Mouse (Mus musculus): ENCODE results near the gene Ephx3. TPM values are rescaled to one million over a fixed set of nuclear protein-coding genes. Genes with fewer than 3 reads are reported as not detected.
A peak's percentile ranks its signal among the peaks of the same experiment; 100 is the strongest.
"Not testable (repeated sequence)": the region's sequence is repeated elsewhere in the genome, so short reads cannot be mapped to it uniquely, and the experiment has no call there.

Ephx3 gene
- polyA plus RNA-seq (2014; fragmentation: Nextera tagmentation; extraction: Ambion mirVana), result 0.14 and 0.22 TPM in 2 replicates

DNA sequence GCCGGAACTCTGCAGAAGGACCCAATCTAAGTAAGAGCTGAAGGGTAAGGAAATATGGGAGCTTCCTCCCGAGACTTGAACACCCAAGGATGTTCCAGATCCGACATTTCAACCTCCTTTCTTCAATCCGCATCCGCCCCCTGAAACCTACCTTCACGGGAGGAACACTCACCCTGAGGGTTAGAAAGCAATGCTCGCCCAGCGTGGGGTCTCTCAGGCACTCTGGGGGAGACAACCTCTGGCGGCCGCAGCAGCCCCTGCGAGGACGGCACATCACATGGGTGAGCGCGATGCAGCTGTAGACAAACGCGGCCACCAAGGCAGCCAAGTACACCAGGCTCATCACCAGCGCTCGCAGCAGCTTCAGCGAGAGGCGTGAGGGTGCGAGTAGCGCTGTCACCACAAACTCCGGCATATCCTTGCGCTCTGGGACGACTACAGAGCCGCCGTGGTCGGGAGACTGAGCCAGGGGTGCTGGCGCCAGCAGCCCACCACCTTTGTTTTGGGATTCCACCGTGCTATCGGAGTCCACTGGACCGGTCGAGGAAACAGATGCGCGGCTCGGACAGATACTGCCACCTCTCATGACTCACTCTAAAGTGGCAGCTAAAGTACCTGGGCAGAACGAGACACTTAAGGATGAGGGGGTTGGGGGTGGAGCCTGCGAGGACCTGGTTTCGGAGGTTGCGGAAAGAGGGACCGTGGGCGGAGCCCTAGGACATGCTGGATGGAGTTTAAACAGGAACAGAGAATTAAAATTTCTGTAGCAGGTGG, at the start of gene Ephx3:
Gene Ephx3, minus strand, starts transcription at position 687 of the 774 bp plus-strand sequence.
- Histone ChIP-seq H3K9ac (peak within 1 kb of the TSS; percentile 26), H3K9me3 (ENCODE audit: low read depth, low read length) (no peaks in the 10 kb centered on the region), H3K27ac (ENCODE audit: low read depth) (no peak within 1 kb of the TSS), H3K4me3 (ENCODE audit: low read depth, low read length) (peak within 1 kb of the TSS; percentile 33), H3K36me3 (ENCODE audit: insufficient read depth) (no peaks in the 10 kb centered on the region), H3K4me2 (peak within 1 kb of the TSS; percentile 73), H3K4me1 (ENCODE audit: insufficient read depth) (0 out of 2 replicates have a peak, but pooled peaks cover 9% of the 10 kb centered on the region), H3K27me3 (ENCODE audit: insufficient read depth, low read length) (peaks cover 14% of the 10 kb centered on the region)
- peak; percentile 55 for ATAC-seq (ENCODE audit: insufficient read depth)
- no peak for TF ChIP-seq CTCF (IDR thresholded peaks at IDR 0.05; ENCODE audit: low read depth)
- 6% methylated on average over 42 of the region's 42 CpGs for WGBS
- DNase-seq, result peak; percentile 55

DNA sequence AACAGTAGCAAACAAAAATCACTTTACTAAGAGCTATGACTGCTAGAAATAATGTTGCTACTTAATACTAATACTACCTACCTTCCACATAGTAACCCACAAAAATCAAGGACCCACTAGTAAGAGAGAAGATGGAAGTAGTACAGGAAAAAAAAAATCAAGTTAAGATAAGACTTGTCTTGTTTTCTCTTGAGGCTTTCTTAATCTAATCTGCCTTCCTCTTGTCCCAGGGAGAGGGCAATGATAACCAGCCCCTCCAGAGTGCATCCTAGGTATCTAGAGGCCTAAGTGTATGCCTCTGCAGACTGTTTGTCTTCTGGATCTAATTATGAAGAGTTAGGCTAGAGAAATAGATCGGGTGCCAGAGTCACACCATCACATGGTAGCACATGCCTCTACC, 49.2 kb upstream of the Ephx3 start:
- H3K4me2 ChIP-seq, result no peak overlapping the region
- DNase-seq, result no peak
- H3K4me3 ChIP-seq (ENCODE audit: low read depth, low read length), result no peak overlapping the region
- no peak overlapping the region for H3K9ac ChIP-seq
- H3K4me1 ChIP-seq (ENCODE audit: insufficient read depth), result no peaks in the 10 kb centered on the region
- no peaks in the 10 kb centered on the region for H3K36me3 ChIP-seq (ENCODE audit: insufficient read depth)
- H3K27ac ChIP-seq (ENCODE audit: low read depth), result no peak overlapping the region
- TF ChIP-seq CTCF (IDR thresholded peaks at IDR 0.05; ENCODE audit: low read depth), result no peak
- WGBS, result 83% methylated on average over 1 of the region's 1 CpGs
- no peaks in the 10 kb centered on the region for H3K27me3 ChIP-seq (ENCODE audit: insufficient read depth, low read length)
- H3K9me3 ChIP-seq (ENCODE audit: low read depth, low read length), result no peaks in the 10 kb centered on the region
- ATAC-seq (ENCODE audit: insufficient read depth), result no peak

DNA sequence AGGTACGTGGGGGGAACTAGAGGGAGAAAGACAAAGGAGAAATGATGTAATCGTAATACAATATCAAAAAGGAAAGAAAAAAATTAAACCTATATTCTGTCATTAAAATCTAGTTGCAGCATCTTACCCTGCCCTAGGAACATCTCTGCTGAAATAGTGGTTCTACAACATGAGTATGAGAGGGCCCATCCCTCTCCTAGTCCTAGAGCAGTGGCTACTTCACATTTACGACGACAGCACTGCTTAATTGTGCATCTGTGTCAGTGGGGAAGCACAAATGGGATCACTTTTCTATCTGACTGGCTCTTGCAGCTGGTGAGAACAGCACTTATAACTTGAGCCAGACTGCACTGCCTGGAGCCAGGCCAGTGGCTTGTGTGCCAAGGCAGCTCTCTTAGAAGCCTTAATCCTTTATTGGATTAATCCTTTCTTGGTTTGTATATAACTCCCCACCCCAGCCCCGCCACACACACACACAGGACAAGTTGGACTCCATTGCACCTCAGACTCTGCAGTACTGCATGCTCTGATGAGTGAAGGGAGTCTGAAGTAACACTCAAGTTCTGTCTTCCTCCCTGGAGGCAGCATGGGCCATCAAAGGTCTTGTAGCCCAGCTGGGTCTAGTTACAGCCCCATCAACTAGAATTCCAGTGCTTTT, 46.3 kb upstream of the Ephx3 start:
- Histone ChIP-seq H3K4me1 (ENCODE audit: insufficient read depth) (no peaks in the 10 kb centered on the region), H3K4me3 (ENCODE audit: low read depth, low read length) (no peak overlapping the region), H3K9me3 (ENCODE audit: low read depth, low read length) (no peaks in the 10 kb centered on the region), H3K36me3 (ENCODE audit: insufficient read depth) (no peaks in the 10 kb centered on the region), H3K4me2 (no peak overlapping the region), H3K27me3 (ENCODE audit: insufficient read depth, low read length) (no peaks in the 10 kb centered on the region), H3K9ac (no peak overlapping the region), H3K27ac (ENCODE audit: low read depth) (peak overlapping the region; percentile 54; the same call in 1 of the 2 replicates)
- 0 out of 2 replicates have a peak, but pooled peaks have one; percentile 7 for TF ChIP-seq CTCF (IDR thresholded peaks at IDR 0.05; ENCODE audit: low read depth)
- 65% methylated on average over 5 of the region's 5 CpGs for WGBS
- DNase-seq, result peak; percentile 76
- peak; percentile 63 for ATAC-seq (ENCODE audit: insufficient read depth)

DNA sequence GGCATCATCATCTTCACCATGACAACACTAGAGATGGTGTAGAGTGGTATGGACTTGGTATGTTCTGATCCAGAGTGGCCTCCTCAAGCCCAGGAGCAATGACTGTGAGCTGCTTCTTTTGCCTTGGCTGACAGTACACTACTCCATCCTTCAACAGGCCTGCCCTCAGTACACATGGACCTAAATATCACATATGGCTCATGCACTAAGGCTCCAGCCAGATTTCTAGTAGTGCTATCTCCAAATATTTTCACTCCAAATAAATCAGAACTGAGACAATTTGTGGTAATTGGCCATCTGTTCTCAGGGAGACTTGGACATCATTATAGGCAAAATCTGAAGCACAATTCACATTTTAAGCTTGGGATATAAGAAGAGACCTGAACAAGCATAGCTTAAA, 43.8 kb upstream of the Ephx3 start:
- DNase-seq, result no peak
- Histone ChIP-seq H3K9me3 (ENCODE audit: low read depth, low read length) (no peaks in the 10 kb centered on the region), H3K36me3 (ENCODE audit: insufficient read depth) (peaks cover 12% of the 10 kb centered on the region), H3K4me2 (no peak overlapping the region), H3K4me1 (ENCODE audit: insufficient read depth) (no peaks in the 10 kb centered on the region), H3K9ac (no peak overlapping the region), H3K4me3 (ENCODE audit: low read depth, low read length) (no peak overlapping the region), H3K27me3 (ENCODE audit: insufficient read depth, low read length) (no peaks in the 10 kb centered on the region), H3K27ac (ENCODE audit: low read depth) (no peak overlapping the region)
- no peak for ATAC-seq (ENCODE audit: insufficient read depth)
- TF ChIP-seq CTCF (IDR thresholded peaks at IDR 0.05; ENCODE audit: low read depth), result no peak

DNA sequence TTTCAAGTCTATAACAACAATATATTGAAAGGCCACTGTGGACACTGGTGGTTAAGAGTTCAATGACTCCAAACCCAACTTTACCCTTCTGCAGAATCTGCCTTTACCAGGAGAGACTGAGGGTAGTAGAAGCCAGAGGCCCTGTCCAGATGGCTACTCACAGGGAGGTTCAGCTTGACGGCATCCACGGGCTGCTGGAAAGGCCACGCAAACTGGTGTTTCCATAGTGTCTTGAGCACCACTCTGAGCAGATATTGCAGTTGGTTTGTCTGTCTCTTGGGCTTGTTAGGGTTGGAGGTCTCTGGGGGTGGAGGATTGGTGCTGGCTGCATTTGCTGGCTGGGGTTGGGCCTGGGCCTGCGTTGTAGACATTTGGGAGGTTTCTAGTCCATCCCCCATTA, 39.9 kb upstream of the Ephx3 start:
- no peak overlapping the region for H3K9ac ChIP-seq
- H3K9me3 ChIP-seq (ENCODE audit: low read depth, low read length), result no peaks in the 10 kb centered on the region
- WGBS, result 95% methylated on average over 4 of the region's 4 CpGs
- H3K27me3 ChIP-seq (ENCODE audit: insufficient read depth, low read length), result no peaks in the 10 kb centered on the region
- no peak for TF ChIP-seq CTCF (IDR thresholded peaks at IDR 0.05; ENCODE audit: low read depth)
- H3K4me3 ChIP-seq (ENCODE audit: low read depth, low read length), result no peak overlapping the region
- DNase-seq (no peak), ATAC-seq (ENCODE audit: insufficient read depth) (no peak)
- H3K27ac ChIP-seq (ENCODE audit: low read depth), result no peak overlapping the region
- no peak overlapping the region for H3K4me2 ChIP-seq
- peaks cover 49% of the 10 kb centered on the region for H3K36me3 ChIP-seq (ENCODE audit: insufficient read depth)
- no peaks in the 10 kb centered on the region for H3K4me1 ChIP-seq (ENCODE audit: insufficient read depth)

DNA sequence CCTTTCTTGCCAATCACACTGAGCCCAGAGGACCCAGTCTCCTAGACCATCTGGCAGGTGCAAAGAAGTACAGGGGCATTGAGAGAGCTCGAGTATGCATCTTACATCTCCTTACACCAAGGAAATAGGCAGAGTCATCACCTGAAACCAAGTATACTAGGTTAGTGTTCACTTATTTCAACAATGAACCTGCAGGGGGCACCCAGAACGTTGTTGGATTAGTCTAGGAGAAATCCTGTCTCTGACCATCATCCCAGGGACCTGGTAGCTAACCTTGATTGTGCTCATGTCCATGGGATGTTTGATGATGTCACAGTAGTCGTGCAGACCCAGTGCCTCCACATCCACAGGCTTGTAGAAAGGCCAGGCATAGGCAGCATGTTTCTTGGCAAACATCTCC, 31.5 kb upstream of the Ephx3 start:
- Histone ChIP-seq H3K4me2 (no peak overlapping the region), H3K27ac (ENCODE audit: low read depth) (no peak overlapping the region), H3K4me1 (ENCODE audit: insufficient read depth) (no peaks in the 10 kb centered on the region), H3K36me3 (ENCODE audit: insufficient read depth) (peaks cover 97% of the 10 kb centered on the region), H3K9ac (no peak overlapping the region), H3K4me3 (ENCODE audit: low read depth, low read length) (no peak overlapping the region), H3K9me3 (ENCODE audit: low read depth, low read length) (no peaks in the 10 kb centered on the region), H3K27me3 (ENCODE audit: insufficient read depth, low read length) (no peaks in the 10 kb centered on the region)
- TF ChIP-seq CTCF (IDR thresholded peaks at IDR 0.05; ENCODE audit: low read depth), result no peak
- ATAC-seq (ENCODE audit: insufficient read depth) (no peak), DNase-seq (peak; percentile 21)
- 57% methylated on average over 3 of the region's 3 CpGs for WGBS

DNA sequence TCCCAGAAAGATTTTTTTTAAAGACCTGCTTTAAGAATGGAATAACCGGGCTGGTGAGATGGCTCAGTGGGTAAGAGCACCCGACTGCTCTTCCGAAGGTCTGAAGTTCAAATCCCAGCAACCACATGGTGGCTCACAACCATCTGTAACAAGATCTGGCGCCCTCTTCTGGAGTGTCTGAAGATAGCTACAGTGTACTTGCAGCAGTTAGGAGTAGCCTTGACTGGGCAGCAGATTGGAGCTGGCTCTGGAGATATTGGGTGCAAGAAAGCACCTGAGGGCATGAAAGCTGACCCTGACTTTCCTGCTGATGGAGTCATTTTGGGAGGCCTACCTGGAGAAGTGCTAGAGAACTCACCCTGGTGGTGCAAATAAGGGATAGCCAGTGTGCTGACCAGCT, 26.2 kb upstream of the Ephx3 start:
- not testable (repeated sequence) for H3K4me3 ChIP-seq (ENCODE audit: low read depth, low read length); H3K9me3 ChIP-seq (ENCODE audit: low read depth, low read length); H3K27me3 ChIP-seq (ENCODE audit: insufficient read depth, low read length); H3K4me2 ChIP-seq; H3K4me1 ChIP-seq (ENCODE audit: insufficient read depth); ATAC-seq (ENCODE audit: insufficient read depth); DNase-seq; H3K9ac ChIP-seq; H3K27ac ChIP-seq (ENCODE audit: low read depth)
- WGBS, result 77% methylated on average over 4 of the region's 4 CpGs
- H3K36me3 ChIP-seq (ENCODE audit: insufficient read depth), result peaks cover 96% of the 10 kb centered on the region
- TF ChIP-seq CTCF (IDR thresholded peaks at IDR 0.05; ENCODE audit: low read depth), result peak; percentile 32

DNA sequence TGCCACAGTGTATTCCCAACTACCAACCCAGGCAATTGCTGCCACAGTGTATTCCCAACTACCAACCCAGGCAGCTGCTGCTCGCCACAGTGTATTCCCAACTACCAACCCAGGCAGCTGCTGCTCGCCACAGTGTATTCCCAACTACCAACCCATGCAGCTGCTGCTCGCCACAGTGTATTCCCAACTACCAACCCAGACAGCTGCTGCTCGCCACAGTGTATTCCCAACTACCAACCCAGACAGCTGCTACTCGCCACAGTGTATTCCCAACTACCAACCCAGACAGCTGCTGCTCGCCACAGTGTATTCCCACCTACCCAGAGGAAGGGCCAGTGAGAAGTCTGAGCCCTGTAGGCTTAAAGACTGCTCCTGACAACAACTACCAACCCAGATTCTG, 22.2 kb upstream of the Ephx3 start:
- H3K4me2 ChIP-seq; DNase-seq; H3K4me1 ChIP-seq (ENCODE audit: insufficient read depth); H3K9ac ChIP-seq; H3K27ac ChIP-seq (ENCODE audit: low read depth); ATAC-seq (ENCODE audit: insufficient read depth); H3K4me3 ChIP-seq (ENCODE audit: low read depth, low read length); H3K27me3 ChIP-seq (ENCODE audit: insufficient read depth, low read length); H3K9me3 ChIP-seq (ENCODE audit: low read depth, low read length): not testable (repeated sequence)
- peaks cover 94% of the 10 kb centered on the region for H3K36me3 ChIP-seq (ENCODE audit: insufficient read depth)
- WGBS, result 86% methylated on average over 6 of the region's 6 CpGs
